Mouse (Mus musculus) forelimb bud, embryonic 11.5 days (tissue): Measurements from ENCODE around the gene Mtmr1.
A peak's percentile ranks its signal among the peaks of the same experiment; 100 is the strongest.
"Not testable (repeated sequence)": the region's sequence is repeated elsewhere in the genome, so short reads cannot be mapped to it uniquely, and the experiment has no call there.

Experiments used
- DNase-seq: peaks from one replicate; pipeline ENCODE4 v3.0.0-alpha.2; 2012; ENCODE audit warnings: low read depth, low spot score

Mtmr1 gene

GRCm38 (mm10) chrX:71364554-71364991 lies at the start of gene Mtmr1:
Gene Mtmr1, plus strand, starts transcription at chrX:71364760.
- peak; percentile 29 for DNase-seq

- DNase-seq, result no peak
Observed at GRCm38 (mm10) chrX:71352033-71352432, 12.5 kb upstream of the Mtmr1 start.

GRCm38 (mm10) chrX:71355331-71355730 lies 9.2 kb upstream of the Mtmr1 start:
- no peak for DNase-seq

GRCm38 (mm10) chrX:71361793-71362192 lies 2.8 kb upstream of the Mtmr1 start:
- DNase-seq, result not testable (repeated sequence)

- no peak for DNase-seq
Observed at GRCm38 (mm10) chrX:71364062-71364461, 498 bp upstream of the Mtmr1 start.

- no peak for DNase-seq
Observed at GRCm38 (mm10) chrX:71365011-71365410, 451 bp downstream of the Mtmr1 start.

- DNase-seq, result no peak
Observed at GRCm38 (mm10) chrX:71365510-71365909, 950 bp downstream of the Mtmr1 start.

- DNase-seq, result no peak
Observed at GRCm38 (mm10) chrX:71366973-71367372, 2.4 kb downstream of the Mtmr1 start.

- no peak for DNase-seq
Observed at GRCm38 (mm10) chrX:71376781-71377180, 12.2 kb downstream of the Mtmr1 start.

GRCm38 (mm10) chrX:71378435-71378834 lies 13.9 kb downstream of the Mtmr1 start:
- DNase-seq, result no peak

GRCm38 (mm10) chrX:71381571-71381970 lies 17.0 kb downstream of the Mtmr1 start:
- DNase-seq, result peak; percentile 11

GRCm38 (mm10) chrX:71396326-71396725 lies 31.8 kb downstream of the Mtmr1 start:
- DNase-seq, result no peak

GRCm38 (mm10) chrX:71406290-71406689 lies 41.7 kb downstream of the Mtmr1 start:
- DNase-seq, result no peak

GRCm38 (mm10) chrX:71408386-71408785 lies 43.8 kb downstream of the Mtmr1 start:
- DNase-seq, result no peak

GRCm38 (mm10) chrX:71412776-71413175 lies 48.2 kb downstream of the Mtmr1 start:
- DNase-seq, result no peak

- no peak for DNase-seq
Observed at GRCm38 (mm10) chrX:71413616-71414015, 49.1 kb downstream of the Mtmr1 start.

- no peak for DNase-seq
Observed at GRCm38 (mm10) chrX:71424852-71425251, 60.3 kb downstream of the Mtmr1 start.

GRCm38 (mm10) chrX:71425746-71426519 lies 61.4 kb downstream of the Mtmr1 start:
- DNase-seq, result peak; percentile 61

- no peak for DNase-seq
Observed at GRCm38 (mm10) chrX:71427491-71427890, 62.9 kb downstream of the Mtmr1 start.

GRCm38 (mm10) chrX:71430900-71431299 lies 66.3 kb downstream of the Mtmr1 start:
- no peak for DNase-seq

GRCm38 (mm10) chrX:71434448-71434847 lies 69.9 kb downstream of the Mtmr1 start:
- no peak for DNase-seq

GRCm38 (mm10) chrX:71434860-71435259 lies 70.3 kb downstream of the Mtmr1 start:
- no peak for DNase-seq

- DNase-seq, result no peak
Observed at GRCm38 (mm10) chrX:71435542-71435941, 71.0 kb downstream of the Mtmr1 start.

GRCm38 (mm10) chrX:71439473-71439872 lies 74.9 kb downstream of the Mtmr1 start:
- no peak for DNase-seq
